Mouse (Mus musculus) gonadal fat pad, adult 2 months (tissue): ENCODE data around the gene Ankrd34a. TPM values are rescaled to one million over a fixed set of nuclear protein-coding genes. Genes with fewer than 3 reads are reported as not detected.

Experiments
- DNase-seq: peaks from one replicate; pipeline ENCODE4 v3.0.0-alpha.2; 2012; ENCODE audit warnings: low read depth
- polyA plus RNA-seq: library from polyadenylated mRNA; depleted of rRNA; stranded (reverse); fragments of >200 nt; gene quantifications from 2 replicates; pipeline ENCODE4 v1.2.3, GENCODE M21; 2012; rRNA removed

Gene Ankrd34a
- 0.34 and 0.37 TPM in 2 replicates for polyA plus RNA-seq

- no peak for DNase-seq
Measured at GRCm38 (mm10) chr3:96596228-96596707, at the start of gene Ankrd34a. Gene Ankrd34a (plus strand): TSS chr3:96596636.

DNA sequence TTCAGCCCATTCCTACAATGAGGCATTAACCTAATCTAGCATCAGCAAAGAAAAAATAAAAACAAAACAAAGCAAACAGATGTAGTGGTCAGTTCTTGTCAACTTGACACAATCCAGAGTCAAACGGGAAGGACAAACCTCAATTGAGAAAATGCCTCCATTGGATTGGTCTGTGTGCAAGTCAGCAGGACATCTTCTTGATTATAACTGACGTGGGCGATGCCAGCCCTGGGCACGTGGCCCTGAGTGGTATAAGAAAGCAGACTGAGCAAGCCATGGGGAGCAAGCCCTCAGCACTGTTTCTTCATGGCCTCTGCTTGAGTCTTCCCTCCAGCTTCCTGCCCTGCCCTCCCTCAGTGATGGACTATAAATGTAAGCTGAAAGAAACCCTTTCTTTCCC lies 49.6 kb upstream of the Ankrd34a start:
- DNase-seq = no peak

GRCm38 (mm10) chr3:96547389-96547960 lies 49.0 kb upstream of the Ankrd34a start:
- DNase-seq = no peak

DNA sequence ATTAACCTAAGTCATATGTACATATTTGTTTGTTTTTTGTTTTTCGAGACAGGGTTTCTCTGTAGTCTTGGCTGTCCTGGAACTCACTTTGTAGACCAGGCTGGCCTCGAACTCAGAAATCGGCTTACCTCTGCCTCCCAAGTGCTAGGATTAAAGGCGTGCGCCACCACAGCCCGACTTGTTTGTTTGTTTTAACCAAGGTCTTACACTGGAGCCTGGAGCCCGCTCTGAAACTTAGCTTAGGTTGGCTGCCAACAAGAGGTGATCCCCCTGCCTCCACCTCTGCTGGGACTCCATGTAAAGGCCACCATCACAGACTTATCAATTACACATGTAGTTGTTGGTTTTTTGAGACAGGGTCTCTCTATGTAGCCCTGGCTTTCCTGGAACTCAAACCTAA lies 47.6 kb upstream of the Ankrd34a start:
- DNase-seq = no peak

- DNase-seq = no peak
Measured at GRCm38 (mm10) chr3:96549346-96549745, 47.1 kb upstream of the Ankrd34a start.

GRCm38 (mm10) chr3:96551203-96551602 lies 45.2 kb upstream of the Ankrd34a start:
- DNase-seq = no peak

DNA sequence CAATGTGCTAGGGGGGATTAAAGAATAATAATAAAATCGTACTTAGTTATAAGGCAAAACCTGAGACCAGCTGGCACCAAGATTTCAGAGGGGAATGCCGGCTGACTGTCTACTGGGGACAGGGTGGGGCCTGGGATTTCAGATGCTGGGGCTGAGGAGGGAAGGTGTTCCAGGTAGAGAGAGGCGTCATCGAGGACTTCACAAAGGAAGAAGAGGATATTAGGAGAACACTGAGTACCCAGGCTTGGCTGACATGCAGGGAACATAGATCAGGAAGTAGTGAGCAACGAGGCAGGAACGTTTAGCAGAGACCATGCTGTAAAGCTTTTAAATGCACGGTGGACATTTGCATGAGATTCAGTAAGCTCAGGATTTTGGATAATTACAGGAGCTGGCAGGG lies 44.5 kb upstream of the Ankrd34a start:
- DNase-seq = no peak

DNA sequence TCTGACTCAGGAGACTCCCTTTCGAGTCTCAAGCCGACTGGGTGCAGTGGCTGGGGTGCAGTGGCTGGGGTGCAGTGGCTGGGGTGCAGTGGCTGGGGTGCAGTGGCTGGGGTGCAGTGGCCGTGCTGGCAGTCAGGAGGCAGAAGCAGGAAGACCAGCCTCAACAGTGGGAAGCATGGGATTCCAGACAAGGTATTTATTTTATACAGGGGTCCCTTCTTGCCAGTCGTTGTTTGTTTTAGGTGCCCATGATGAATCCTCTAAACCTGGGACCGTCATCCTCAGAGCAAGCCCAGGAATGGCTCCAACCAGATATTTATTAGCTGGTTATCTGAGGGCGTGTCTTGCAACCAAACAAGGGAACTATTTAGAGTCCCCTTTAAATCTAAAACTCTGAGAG lies 42.8 kb upstream of the Ankrd34a start:
- no peak for DNase-seq

- DNase-seq = no peak
Measured at GRCm38 (mm10) chr3:96554251-96554650, 42.2 kb upstream of the Ankrd34a start.

- no peak for DNase-seq
Measured at GRCm38 (mm10) chr3:96555041-96555596, 41.3 kb upstream of the Ankrd34a start.

DNA sequence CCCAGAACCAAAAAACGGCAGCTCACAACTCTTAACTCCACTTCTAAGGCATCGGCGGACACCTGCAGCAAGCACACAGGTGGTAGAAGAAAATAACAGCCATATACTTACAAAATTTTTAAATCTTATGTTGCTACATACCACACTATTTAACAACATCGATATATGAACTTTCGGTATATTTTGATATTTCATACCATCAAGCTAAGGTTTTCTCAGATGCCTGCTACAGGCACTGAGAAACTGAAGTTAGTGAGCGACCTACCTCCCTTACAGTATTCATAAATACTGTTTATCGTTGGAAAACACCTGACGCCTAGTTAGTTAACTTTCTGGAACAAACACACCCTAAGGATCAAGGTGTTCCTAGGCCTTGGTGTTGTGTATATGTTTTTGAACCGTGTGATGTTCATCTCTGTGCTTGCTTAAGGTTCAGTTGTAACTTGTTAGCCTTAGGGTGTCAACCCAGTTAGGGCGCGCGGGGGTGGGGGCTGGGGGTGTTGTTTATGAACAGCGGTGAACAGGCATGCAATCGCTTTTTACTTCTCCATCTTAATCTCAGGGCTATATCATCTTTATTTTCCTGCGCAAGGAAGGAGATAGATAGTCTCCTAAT lies 40.3 kb upstream of the Ankrd34a start:
- DNase-seq = no peak

DNA sequence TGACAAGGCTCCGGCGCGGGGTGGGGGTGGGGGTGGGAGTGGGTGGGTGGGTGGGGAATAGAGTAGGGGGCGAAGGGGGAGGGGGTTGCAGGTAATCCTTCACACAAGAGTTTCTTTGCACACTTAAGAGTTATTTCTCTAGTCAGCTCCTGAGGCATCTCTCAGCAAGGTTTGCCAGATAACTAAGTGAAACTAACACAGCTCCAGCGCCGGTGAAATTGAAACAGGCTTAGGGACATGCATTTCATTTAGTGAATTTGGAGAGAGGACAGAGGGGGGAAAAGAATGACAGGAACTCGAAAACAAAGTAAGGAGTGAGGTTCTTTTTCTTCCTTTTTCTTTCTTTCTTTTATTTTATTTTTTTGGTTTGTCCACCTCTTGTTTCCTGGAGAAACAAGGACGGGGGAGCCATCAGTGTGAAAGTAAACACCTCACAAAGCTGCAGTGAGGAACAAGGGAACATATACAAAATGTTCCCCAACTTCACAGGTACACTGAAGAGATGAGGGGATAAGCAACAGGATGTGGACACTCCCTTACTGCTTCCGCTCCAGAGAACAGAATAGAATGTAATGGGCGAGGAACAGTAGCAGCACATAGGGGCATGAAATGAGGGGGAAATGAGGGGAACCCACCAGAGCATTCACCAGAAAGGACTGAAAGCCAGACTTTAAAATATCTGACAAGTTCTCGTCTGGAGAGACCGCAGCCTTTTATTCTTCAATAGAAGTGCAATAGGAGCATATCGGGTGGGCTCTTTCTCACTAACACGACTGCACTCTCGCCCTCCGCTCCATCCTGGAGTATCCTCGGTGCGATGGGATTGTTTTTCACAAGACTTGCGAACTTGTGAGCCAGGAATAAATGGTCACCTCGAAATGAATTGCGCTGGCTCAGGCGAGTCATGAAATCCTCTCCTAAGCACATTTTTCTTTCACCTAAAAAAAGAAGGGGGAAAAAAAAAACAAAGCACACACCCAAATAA lies 39.5 kb upstream of the Ankrd34a start:
- DNase-seq = no peak

- DNase-seq = no peak
Measured at GRCm38 (mm10) chr3:96557694-96558093, 38.7 kb upstream of the Ankrd34a start, which contains the start of gene Txnip. Gene Txnip (plus strand): TSS chr3:96557957.

- DNase-seq = no peak
Measured at GRCm38 (mm10) chr3:96558159-96558558, 38.3 kb upstream of the Ankrd34a start.

GRCm38 (mm10) chr3:96558668-96559196 lies 37.7 kb upstream of the Ankrd34a start:
- no peak for DNase-seq

GRCm38 (mm10) chr3:96559398-96559910 lies 37.0 kb upstream of the Ankrd34a start:
- DNase-seq = no peak

- DNase-seq = no peak
Measured at GRCm38 (mm10) chr3:96559911-96560850, 36.3 kb upstream of the Ankrd34a start.

GRCm38 (mm10) chr3:96560881-96561668 lies 35.4 kb upstream of the Ankrd34a start:
- no peak for DNase-seq

DNA sequence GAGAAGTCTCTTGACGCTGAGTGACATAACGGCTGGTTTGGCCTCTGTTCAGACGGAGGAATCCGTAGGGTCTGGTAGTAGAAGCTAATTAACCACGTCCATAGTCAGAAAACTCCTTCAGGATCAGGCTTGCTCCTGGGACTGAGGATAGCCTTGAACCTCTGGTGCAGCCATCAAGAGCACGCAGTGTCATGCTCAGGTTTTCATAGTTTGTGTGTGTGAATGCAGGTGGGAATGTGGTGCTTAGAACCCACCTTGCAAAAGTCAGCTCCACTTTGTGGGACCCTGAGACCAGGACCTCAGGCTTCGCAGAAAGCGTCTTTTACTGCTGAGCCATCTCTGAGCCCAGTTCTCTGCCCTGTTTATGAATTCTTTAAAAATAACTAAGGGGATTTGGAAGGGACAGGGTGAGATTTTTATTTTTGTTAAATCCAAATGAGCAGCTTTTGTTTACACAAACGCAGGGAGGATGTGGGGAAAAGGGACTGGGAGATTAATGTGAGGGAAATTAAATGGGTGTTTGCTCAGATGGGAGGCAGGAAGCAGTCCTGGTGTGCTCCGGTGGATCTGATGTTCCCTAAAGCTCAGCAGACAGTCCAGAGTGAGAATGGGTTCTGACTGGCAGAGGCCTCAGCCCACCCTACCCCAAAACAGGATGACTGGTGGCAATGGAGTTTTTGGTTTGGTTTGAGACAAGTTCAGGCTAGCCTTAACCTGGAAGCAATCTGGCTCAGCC lies 34.3 kb upstream of the Ankrd34a start:
- no peak for DNase-seq
